Mouse (Mus musculus): ENCODE measurements around the gene Miga2.
A peak's percentile ranks its signal among the peaks of the same experiment; 100 is the strongest.

The Miga2 gene

GRCm38 (mm10) chr2:30363773-30364650 lies at the start of gene Miga2:
Gene Miga2 (plus strand): TSS chr2:30364233.
- peak; percentile 99 to 100 for DNase-seq (ENCODE audit: low spot score in 2 of 2)

- DNase-seq (ENCODE audit: low spot score in 2 of 2), result no peak
Observed at GRCm38 (mm10) chr2:30316136-30316535, 47.9 kb upstream of the Miga2 start.

GRCm38 (mm10) chr2:30316955-30317354 lies 47.1 kb upstream of the Miga2 start:
- peak in 1 of 2 experiments; percentile 21 for DNase-seq (ENCODE audit: low spot score in 2 of 2)

GRCm38 (mm10) chr2:30319260-30319659 lies 44.8 kb upstream of the Miga2 start:
- no peak for DNase-seq (ENCODE audit: low spot score in 2 of 2)

- no peak for DNase-seq (ENCODE audit: low spot score in 2 of 2)
Observed at GRCm38 (mm10) chr2:30323111-30323510, 40.9 kb upstream of the Miga2 start.

- DNase-seq (ENCODE audit: low spot score in 2 of 2), result no peak
Observed at GRCm38 (mm10) chr2:30325296-30325695, 38.7 kb upstream of the Miga2 start.

- no peak for DNase-seq (ENCODE audit: low spot score in 2 of 2)
Observed at GRCm38 (mm10) chr2:30327276-30327675, 36.8 kb upstream of the Miga2 start.

GRCm38 (mm10) chr2:30328791-30329190 lies 35.2 kb upstream of the Miga2 start:
- DNase-seq (ENCODE audit: low spot score in 2 of 2), result no peak

GRCm38 (mm10) chr2:30335324-30335723 lies 28.7 kb upstream of the Miga2 start:
- no peak for DNase-seq (ENCODE audit: low spot score in 2 of 2)

- DNase-seq (ENCODE audit: low spot score in 2 of 2), result peak in 1 of 2 experiments; percentile 47
Observed at GRCm38 (mm10) chr2:30336174-30336915, 27.7 kb upstream of the Miga2 start.

GRCm38 (mm10) chr2:30337179-30337578 lies 26.9 kb upstream of the Miga2 start:
- DNase-seq (ENCODE audit: low spot score in 2 of 2), result no peak

GRCm38 (mm10) chr2:30342061-30342460 lies 22.0 kb upstream of the Miga2 start:
- DNase-seq (ENCODE audit: low spot score in 2 of 2), result no peak

- DNase-seq (ENCODE audit: low spot score in 2 of 2), result no peak
Observed at GRCm38 (mm10) chr2:30342544-30342943, 21.5 kb upstream of the Miga2 start.

- DNase-seq (ENCODE audit: low spot score in 2 of 2), result peak in 1 of 2 experiments; percentile 36
Observed at GRCm38 (mm10) chr2:30343601-30344137, 20.4 kb upstream of the Miga2 start.

- no peak for DNase-seq (ENCODE audit: low spot score in 2 of 2)
Observed at GRCm38 (mm10) chr2:30345971-30346676, 17.9 kb upstream of the Miga2 start.

GRCm38 (mm10) chr2:30349196-30349595 lies 14.8 kb upstream of the Miga2 start:
- no peak for DNase-seq (ENCODE audit: low spot score in 2 of 2)

- no peak for DNase-seq (ENCODE audit: low spot score in 2 of 2)
Observed at GRCm38 (mm10) chr2:30351149-30351548, 12.9 kb upstream of the Miga2 start.

GRCm38 (mm10) chr2:30355861-30356260 lies 8.2 kb upstream of the Miga2 start:
- no peak for DNase-seq (ENCODE audit: low spot score in 2 of 2)

- no peak for DNase-seq (ENCODE audit: low spot score in 2 of 2)
Observed at GRCm38 (mm10) chr2:30356266-30356665, 7.8 kb upstream of the Miga2 start.

GRCm38 (mm10) chr2:30356906-30357305 lies 7.1 kb upstream of the Miga2 start:
- DNase-seq (ENCODE audit: low spot score in 2 of 2), result no peak

GRCm38 (mm10) chr2:30357552-30358510 lies 6.2 kb upstream of the Miga2 start:
- no peak for DNase-seq (ENCODE audit: low spot score in 2 of 2)

Measured in left cerebral cortex, adult 9 months (tissue).